37 mouse cellular contexts compared by ENCODE assay signal in genomic region chr9:70690579-70690978, GRCm38 (mm10). TPM values are rescaled to one million over a fixed set of nuclear protein-coding genes. Genes with fewer than 3 reads are reported as not detected.
"Had no signal": no experiment of that assay in that cellular context is flagged by ENCODE, and none has a peak within 500 bp of the region (broad histone marks: within the 10 kb centered on the region; RNA-seq: fewer than 3 reads in every experiment).

No protein-coding gene starts in this region.

- H3K9ac ChIP-seq: heart, embryonic 12.5 days; heart, embryonic 13.5 days; heart, embryonic 15.5 days; hindbrain, embryonic 12.5 days; hindbrain, embryonic 13.5 days; hindbrain, embryonic 14.5 days; hindbrain, embryonic 15.5 days; intestine, embryonic 15.5 days; kidney, embryonic 15.5 days had no signal

- H3K4me1 ChIP-seq: hindbrain, embryonic 10.5 days; hindbrain, embryonic 12.5 days; hindbrain, embryonic 13.5 days; hindbrain, embryonic 15.5 days; intestine, embryonic 15.5 days had no signal

- H3K9me3 ChIP-seq: heart, embryonic 10.5 days; heart, embryonic 12.5 days; heart, embryonic 13.5 days; heart, embryonic 15.5 days; hindbrain, embryonic 10.5 days; hindbrain, embryonic 12.5 days; hindbrain, embryonic 13.5 days; hindbrain, embryonic 15.5 days; intestine, embryonic 15.5 days; kidney, embryonic 15.5 days had no signal

- DNase-seq: heart, postnatal 10 days; heart, postnatal 14 days; heart, postnatal 36 days; heart, postnatal 4 days; kidney, adult 11 months; kidney, adult 18-20 months; kidney, adult 2 months; kidney, adult 8-10 months; kidney, adult 9 months; kidney, postnatal 10 days; kidney, postnatal 14 days; kidney, postnatal 25 days; kidney, postnatal 36 days; kidney, postnatal 4 days; layer of hippocampus, adult 9-11 months; layer of hippocampus, postnatal 36 days had no signal

- H3K27ac ChIP-seq: heart, embryonic 10.5 days; heart, embryonic 13.5 days; heart, embryonic 15.5 days; hindbrain, embryonic 10.5 days; hindbrain, embryonic 12.5 days; hindbrain, embryonic 13.5 days; hindbrain, embryonic 14.5 days; hindbrain, embryonic 15.5 days; hindbrain, postnatal 0 days; intestine, embryonic 15.5 days; kidney, embryonic 15.5 days; kidney, postnatal 0 days; layer of hippocampus, adult 2 months had no signal

- H3K36me3 ChIP-seq: heart, embryonic 10.5 days; heart, embryonic 12.5 days; heart, embryonic 13.5 days; heart, embryonic 15.5 days; hindbrain, embryonic 10.5 days; hindbrain, embryonic 12.5 days; hindbrain, embryonic 13.5 days; hindbrain, embryonic 15.5 days; intestine, embryonic 15.5 days; kidney, embryonic 15.5 days had no signal

- H3K4me2 ChIP-seq: heart, embryonic 11.5 days; heart, embryonic 12.5 days; heart, embryonic 13.5 days; heart, embryonic 15.5 days; hindbrain, embryonic 12.5 days; hindbrain, embryonic 13.5 days; hindbrain, embryonic 14.5 days; hindbrain, embryonic 15.5 days; intestine, embryonic 15.5 days; kidney, embryonic 15.5 days had no signal

- H3K27me3 ChIP-seq: heart, embryonic 12.5 days; heart, embryonic 13.5 days; heart, embryonic 15.5 days; hindbrain, embryonic 12.5 days; hindbrain, embryonic 13.5 days; hindbrain, embryonic 15.5 days; intestine, embryonic 15.5 days; kidney, embryonic 15.5 days had no signal

- ATAC-seq: hindbrain, embryonic 16.5 days; hindbrain, postnatal 0 days; inflammation-experienced regulatory T-cells, adult 6 months; intestine, embryonic 15.5 days; intestine, embryonic 16.5 days; intestine, postnatal 0 days had no signal

- H3K4me3 ChIP-seq: heart, embryonic 10.5 days; heart, embryonic 12.5 days; heart, embryonic 13.5 days; heart, embryonic 15.5 days; hindbrain, embryonic 10.5 days; hindbrain, embryonic 12.5 days; hindbrain, embryonic 13.5 days; hindbrain, embryonic 15.5 days; intestine, embryonic 15.5 days; kidney, embryonic 15.5 days; layer of hippocampus, adult 2 months had no signal

RNA-seq across cellular contexts. Expression of gene Gm10642, which starts 34.5 kb away (rescaled TPM):
- total RNA-seq: hematopoietic stem cell, adult 5-6 weeks had no signal
- polyA plus RNA-seq: heart, embryonic 11.5 days; kidney, embryonic 14.5 days had no signal
